Mouse (Mus musculus) liver, adult 2 months (tissue): ENCODE measurements around the gene Gpn2. TPM values are rescaled to one million over a fixed set of nuclear protein-coding genes. Genes with fewer than 3 reads are reported as not detected.

ENCODE experiments used
- DNase-seq: peaks from one replicate; pipeline ENCODE4 v3.0.0-alpha.2; 2011; ENCODE audit warnings: low read depth, low spot score; ENCODE audit errors: extremely low read depth
- H3K27ac ChIP-seq: fragments of 200-500 bp; replicated peaks from 2 replicates; pipeline ENCODE4 v1.5.1; 2012; ENCODE audit warnings: low read depth, mild to moderate bottlenecking, control low read depth, inconsistent platforms, low read length; ENCODE audit not compliant: insufficient read depth
- H3K27me3 ChIP-seq: fragments of 200-500 bp; 2 replicates; pipeline ENCODE4 v1.6.1; 2012; ENCODE audit warnings: mild to moderate bottlenecking, moderate library complexity, low read length, inconsistent platforms; ENCODE audit not compliant: control insufficient read depth, insufficient read depth
- H3K36me3 ChIP-seq: fragments of 200-500 bp; 2 replicates; pipeline ENCODE4 v1.6.1; 2012; ENCODE audit warnings: low read length, inconsistent platforms; ENCODE audit not compliant: control insufficient read depth, insufficient read depth
- H3K4me1 ChIP-seq: fragments of 200-500 bp; 2 replicates; pipeline ENCODE4 v1.6.1; 2011; ENCODE audit warnings: low read length; ENCODE audit not compliant: control insufficient read depth, insufficient read depth
- H3K4me3 ChIP-seq: fragments of 200-500 bp; 2 replicates; pipeline ENCODE4 v1.5.1; 2011; ENCODE audit warnings: low read depth, mild to moderate bottlenecking, control low read depth, low read length, moderate library complexity; ENCODE audit not compliant: insufficient read depth
- H3K79me2 ChIP-seq: fragments of 200-500 bp; 2 replicates; pipeline ENCODE4 v1.6.1; 2012; ENCODE audit warnings: inconsistent platforms, mild to moderate bottlenecking, low read length, moderate library complexity; ENCODE audit not compliant: control insufficient read depth, insufficient read depth
- H3K9ac ChIP-seq: fragments of 200-500 bp; 2 replicates; pipeline ENCODE4 v1.6.1; 2012; ENCODE audit warnings: low read depth, mild to moderate bottlenecking, control low read depth, inconsistent platforms, low read length
- CTCF ChIP-seq: fragments of 200-500 bp; IDR thresholded peaks from 2 replicates; pipeline ENCODE4 v1.5.1; 2011; ENCODE audit warnings: low read depth, low read length, control low read depth
- POLR2A ChIP-seq: fragments of 200-500 bp; IDR thresholded peaks from 2 replicates; pipeline ENCODE4 v1.6.1; 2011; ENCODE audit warnings: low read length, control low read depth; ENCODE audit not compliant: insufficient read depth; ENCODE audit errors: extremely low read depth
- WGBS: fragments of 180-500 bp; shearing (Covaris S2); methylation state at CpG from one replicate; pipeline ENCODE4 v1.1.7; 2018; 5-methylcytosine and 5-hydroxymethylcytosine counted together
- polyA plus RNA-seq: library from polyadenylated mRNA; depleted of rRNA; stranded (reverse); fragments of >200 nt; gene quantifications from 2 replicates; pipeline ENCODE4 v1.2.3, GENCODE M21; 2012; rRNA removed
- total RNA-seq: library from RNA; depleted of rRNA; stranded (reverse); fragments of >200 nt; gene quantifications from 2 replicates; pipeline ENCODE4 v1.2.3, GENCODE M21; 2014; rRNA removed

Gene Gpn2
- total and polyA plus RNA-seq, 2 experiments, result 8.9 to 38.2 TPM

DNA sequence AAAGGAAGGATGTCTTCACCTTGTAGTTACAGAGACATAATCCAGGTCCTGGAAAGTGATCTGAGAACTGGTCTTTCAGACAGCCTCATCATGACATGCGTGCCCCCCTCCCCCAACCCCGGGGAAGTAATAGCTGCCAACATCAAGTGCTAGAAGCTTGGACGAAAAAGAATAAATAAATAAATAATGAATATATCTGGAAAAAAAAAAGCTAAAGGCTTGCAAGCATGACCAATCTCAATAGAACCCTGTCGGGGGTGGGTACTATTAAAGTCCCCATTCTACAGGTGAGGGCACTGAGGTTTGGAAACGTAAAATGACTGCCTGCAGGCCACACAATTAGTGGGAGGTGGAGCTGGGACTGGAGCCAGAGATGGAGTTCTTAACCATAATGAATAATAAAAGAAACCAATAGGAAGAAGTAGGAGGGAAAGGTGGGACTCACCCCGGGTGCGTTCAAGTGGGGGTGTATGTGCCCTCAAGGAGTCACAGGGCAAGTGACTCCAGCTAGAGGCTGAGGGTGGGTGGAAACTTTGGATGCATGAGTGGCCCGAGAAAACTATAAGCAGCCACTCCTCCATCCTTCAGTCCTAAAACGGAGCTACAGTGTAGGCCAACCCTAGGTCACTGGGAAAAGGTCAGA lies 47.7 kb downstream of the Gpn2 start:
- WGBS, result 29% methylated on average over 9 of the region's 9 CpGs
- peaks cover 18% of the 10 kb centered on the region for H3K79me2 ChIP-seq
- peak; percentile 24 for DNase-seq
- peak overlapping the region; percentile 87 for H3K27ac ChIP-seq
- TF ChIP-seq CTCF (no peak), POLR2A (no peak)
- no peaks in the 10 kb centered on the region for H3K27me3 ChIP-seq
- H3K4me1 ChIP-seq, result peaks cover 22% of the 10 kb centered on the region
- H3K4me3 ChIP-seq, result peak overlapping the region; percentile 72
- H3K36me3 ChIP-seq, result no peaks in the 10 kb centered on the region
- peak overlapping the region; percentile 80 for H3K9ac ChIP-seq

DNA sequence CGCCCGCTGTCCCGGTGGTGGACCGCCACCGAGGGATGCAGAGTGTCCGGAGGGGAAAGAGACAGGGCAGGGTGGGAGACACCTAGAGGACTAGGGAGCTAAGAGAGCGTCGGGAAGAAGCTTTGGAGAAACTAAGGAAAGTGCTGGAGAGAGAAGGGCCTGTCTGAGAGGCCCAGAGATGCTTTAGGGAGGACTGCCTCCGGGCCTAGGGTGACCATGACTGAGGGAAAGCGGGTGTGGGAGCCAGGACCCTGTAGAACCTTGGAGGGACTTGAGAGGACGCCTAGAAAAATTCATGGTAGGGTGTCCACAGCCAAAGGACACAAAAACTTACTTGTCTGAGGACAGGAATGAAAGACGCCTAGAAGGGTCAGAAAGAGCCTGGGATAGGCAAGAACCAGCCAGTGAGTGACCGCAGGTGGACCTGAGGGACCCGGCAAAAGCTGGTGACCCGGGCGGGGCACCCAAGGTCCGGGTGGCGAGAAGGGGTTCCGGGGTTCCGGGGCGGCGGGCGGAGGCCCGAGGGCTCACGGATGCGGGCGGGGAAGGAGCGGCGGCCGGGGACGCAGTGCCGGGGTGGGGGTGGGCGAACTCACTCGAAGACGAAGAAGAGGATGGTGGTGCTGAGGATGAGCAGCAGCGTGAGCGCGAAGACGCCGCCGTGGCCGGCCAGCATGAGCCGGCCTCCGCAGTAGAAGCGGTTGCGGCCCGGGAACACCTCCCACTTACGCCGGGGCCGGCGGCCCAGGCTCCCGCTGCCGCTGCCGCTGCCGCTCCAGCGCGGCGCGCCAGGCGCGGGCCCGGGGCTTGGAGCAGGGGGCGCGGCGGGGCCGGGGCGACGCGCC lies 48.5 kb downstream of the Gpn2 start:
- H3K9ac ChIP-seq, result peak overlapping the region; percentile 80
- H3K4me1 ChIP-seq, result peaks cover 22% of the 10 kb centered on the region
- DNase-seq, result peak; percentile 16
- no peak for TF ChIP-seq POLR2A
- 7% methylated on average over 63 of the region's 69 CpGs for WGBS
- no peaks in the 10 kb centered on the region for H3K36me3 ChIP-seq
- peak overlapping the region; percentile 27 for H3K27ac ChIP-seq
- H3K27me3 ChIP-seq, result no peaks in the 10 kb centered on the region
- peak overlapping the region; percentile 72 for H3K4me3 ChIP-seq
- H3K79me2 ChIP-seq, result peaks cover 15% of the 10 kb centered on the region

DNA sequence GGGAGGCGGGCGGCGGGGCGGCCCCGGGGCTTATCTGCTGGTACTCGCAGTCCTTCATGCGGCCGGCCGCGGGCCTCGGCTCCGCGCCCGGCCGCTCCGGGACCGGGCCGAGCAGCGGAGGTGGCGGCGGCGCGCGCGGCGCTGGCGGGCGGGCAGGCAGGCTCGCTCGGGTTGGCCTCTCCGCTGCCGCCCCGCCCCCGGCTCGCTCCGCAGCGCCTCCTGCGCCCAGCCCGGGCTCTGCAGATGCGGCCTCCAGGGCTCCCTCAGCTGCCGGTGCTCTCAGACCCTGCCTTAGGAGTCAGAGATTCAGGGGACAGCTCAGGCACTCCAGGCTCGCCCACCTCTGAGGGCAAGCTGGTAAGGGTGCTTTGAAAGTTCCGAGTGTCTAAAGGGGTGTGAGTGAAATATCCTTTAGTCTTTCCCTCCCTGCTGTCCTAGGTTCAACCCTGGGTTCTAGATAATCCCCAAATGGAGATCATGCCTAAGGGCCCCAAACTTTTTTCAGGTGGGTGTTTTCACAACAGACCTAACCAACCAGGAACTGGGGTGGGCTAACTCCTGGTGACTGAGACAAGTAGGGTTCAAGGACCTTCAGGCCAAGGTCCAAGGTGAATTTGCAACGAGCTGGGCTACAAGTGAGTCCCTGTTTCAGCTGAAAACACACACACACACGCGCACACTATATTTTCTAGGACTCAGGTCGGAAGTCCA lies 49.3 kb downstream of the Gpn2 start:
- Histone ChIP-seq H3K27me3 (no peaks in the 10 kb centered on the region), H3K4me1 (peaks cover 22% of the 10 kb centered on the region), H3K4me3 (peak overlapping the region; percentile 72), H3K27ac (no peak overlapping the region), H3K79me2 (peaks cover 14% of the 10 kb centered on the region), H3K36me3 (no peaks in the 10 kb centered on the region), H3K9ac (peak overlapping the region; percentile 80)
- WGBS, result 5% methylated on average over 47 of the region's 47 CpGs
- peak; percentile 38 for DNase-seq
- TF ChIP-seq POLR2A, result no peak
- TF ChIP-seq CTCF, result peak; percentile 78

DNA sequence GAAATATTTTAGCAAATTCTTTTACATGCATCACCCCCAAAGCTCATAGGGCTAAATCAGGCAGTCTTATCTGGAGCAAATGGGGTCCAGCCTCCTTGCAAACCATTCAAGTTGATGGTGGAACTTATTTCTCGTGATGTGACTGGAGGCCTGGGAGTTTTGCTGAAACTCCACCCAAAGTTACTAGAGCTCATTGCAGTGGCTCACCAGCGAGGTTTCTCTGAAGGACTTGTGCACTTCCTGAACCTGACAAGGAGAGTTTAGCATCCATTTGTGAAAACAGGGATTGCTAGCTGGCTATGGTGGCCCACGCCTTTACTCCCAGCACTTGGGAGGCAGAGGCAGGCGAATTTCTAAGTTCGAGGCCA lies 49.9 kb downstream of the Gpn2 start:
- Histone ChIP-seq H3K79me2 (peaks cover 10% of the 10 kb centered on the region), H3K4me3 (no peak overlapping the region), H3K4me1 (peaks cover 22% of the 10 kb centered on the region), H3K27ac (no peak overlapping the region), H3K27me3 (no peaks in the 10 kb centered on the region), H3K9ac (no peak overlapping the region), H3K36me3 (no peaks in the 10 kb centered on the region)
- no peak for DNase-seq
- TF ChIP-seq POLR2A (no peak), CTCF (no peak)
- 89% methylated on average over 5 of the region's 5 CpGs for WGBS

Other genes starting within 250 kb of the Gpn2 start
- 20.6 and 35.5 TPM in 2 replicates for gene Wdtc1, start 230.9 kb upstream of the Gpn2 start, total RNA-seq
- gene Wdtc1, start 230.9 kb upstream of the Gpn2 start, polyA plus RNA-seq, result 83.3 and 105 TPM in 2 replicates
- gene Slc9a1, start 214.7 kb upstream of the Gpn2 start, total RNA-seq, result 1.5 and 2.9 TPM in 2 replicates
- gene Slc9a1, start 214.7 kb upstream of the Gpn2 start, polyA plus RNA-seq, result 5.6 and 9.2 TPM in 2 replicates
- gene Tent5b, start 104.2 kb upstream of the Gpn2 start, total RNA-seq, result 0.07 and 0.09 TPM in 2 replicates
- 0.06 and 0.16 TPM in 2 replicates for gene Tent5b, start 104.2 kb upstream of the Gpn2 start, polyA plus RNA-seq
- gene Trnp1, start 85.8 kb upstream of the Gpn2 start, total RNA-seq, result not detected in 2 replicates
- 0.05 and 0.10 TPM in 2 replicates for gene Trnp1, start 85.8 kb upstream of the Gpn2 start, polyA plus RNA-seq
- 1.7 and 2.5 TPM in 2 replicates for gene Kdf1, start 65.4 kb upstream of the Gpn2 start, total RNA-seq
- 6.9 and 7.4 TPM in 2 replicates for gene Kdf1, start 65.4 kb upstream of the Gpn2 start, polyA plus RNA-seq
- 48.1 and 50.6 TPM in 2 replicates for gene Nudc, start 38.4 kb upstream of the Gpn2 start, total RNA-seq
- gene Nudc, start 38.4 kb upstream of the Gpn2 start, polyA plus RNA-seq, result 44.3 and 48.7 TPM in 2 replicates
- gene Nr0b2, start 31.0 kb upstream of the Gpn2 start, total RNA-seq, result 25.7 and 52.4 TPM in 2 replicates
- gene Nr0b2, start 31.0 kb upstream of the Gpn2 start, polyA plus RNA-seq, result 164 and 300 TPM in 2 replicates
- 3.8 and 4.3 TPM in 2 replicates for gene Gpatch3, start 9.6 kb upstream of the Gpn2 start, total RNA-seq
- gene Gpatch3, start 9.6 kb upstream of the Gpn2 start, polyA plus RNA-seq, result 3.8 and 4.2 TPM in 2 replicates
- gene Sfn, start 17.8 kb downstream of the Gpn2 start, total RNA-seq, result 0.55 and 0.81 TPM in 2 replicates
- gene Sfn, start 17.8 kb downstream of the Gpn2 start, polyA plus RNA-seq, result 0.54 and 0.77 TPM in 2 replicates
- 8.9 and 15.5 TPM in 2 replicates for gene Zdhhc18, start 65.8 kb downstream of the Gpn2 start, total RNA-seq
- 18.5 and 21.3 TPM in 2 replicates for gene Zdhhc18, start 65.8 kb downstream of the Gpn2 start, polyA plus RNA-seq
- gene Pigv, start 88.3 kb downstream of the Gpn2 start, total RNA-seq, result 5.9 and 6.4 TPM in 2 replicates
- gene Pigv, start 88.3 kb downstream of the Gpn2 start, polyA plus RNA-seq, result 5.9 and 7.5 TPM in 2 replicates
- gene Arid1a, start 172.4 kb downstream of the Gpn2 start, total RNA-seq, result 5.9 and 8.5 TPM in 2 replicates
- 21.9 and 25.2 TPM in 2 replicates for gene Arid1a, start 172.4 kb downstream of the Gpn2 start, polyA plus RNA-seq